Mouse (Mus musculus): Measurements from ENCODE around the gene Srgap2.

DNA sequence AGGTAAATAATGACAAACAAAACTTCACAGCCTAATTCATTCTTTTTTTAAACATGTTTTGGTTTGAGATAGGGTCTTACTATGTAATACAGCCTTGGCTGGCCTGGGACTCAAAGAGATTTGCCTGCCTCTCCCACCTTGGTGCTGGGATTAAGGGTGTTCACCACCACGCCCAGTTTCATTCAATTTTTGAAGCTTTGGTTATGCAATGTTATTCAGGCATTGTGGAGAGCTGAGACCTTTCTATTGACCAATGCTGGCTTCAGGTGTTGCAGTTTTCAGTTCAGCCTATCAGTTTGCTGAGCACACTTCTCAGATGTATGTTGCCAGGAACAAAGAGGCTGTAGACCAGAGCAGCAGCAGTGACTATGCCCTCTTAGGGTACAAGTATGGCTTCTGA is 28.9 kb downstream of the Srgap2 start:
- TF ChIP-seq CTCF (IDR thresholded peaks at IDR 0.05; ENCODE audit: low read depth, low read length) (no peak), POLR2AphosphoS5 (IDR thresholded peaks at IDR 0.05; ENCODE audit: insufficient replicate concordance, low read depth, low read length) (no peak), GATA1 (IDR thresholded peaks at IDR 0.05; ENCODE audit: borderline replicate concordance, low read length) (no peak)

All from G1E (cell line).